Mouse (Mus musculus): ENCODE measurements around the gene Nrxn1. TPM values are rescaled to one million over a fixed set of nuclear protein-coding genes. Genes with fewer than 3 reads are reported as not detected.
A peak's percentile ranks its signal among the peaks of the same experiment; 100 is the strongest.

Gene Nrxn1
- total RNA-seq, 2 experiments from 2014 or later, result 2.1 to 3.9 TPM

DNA sequence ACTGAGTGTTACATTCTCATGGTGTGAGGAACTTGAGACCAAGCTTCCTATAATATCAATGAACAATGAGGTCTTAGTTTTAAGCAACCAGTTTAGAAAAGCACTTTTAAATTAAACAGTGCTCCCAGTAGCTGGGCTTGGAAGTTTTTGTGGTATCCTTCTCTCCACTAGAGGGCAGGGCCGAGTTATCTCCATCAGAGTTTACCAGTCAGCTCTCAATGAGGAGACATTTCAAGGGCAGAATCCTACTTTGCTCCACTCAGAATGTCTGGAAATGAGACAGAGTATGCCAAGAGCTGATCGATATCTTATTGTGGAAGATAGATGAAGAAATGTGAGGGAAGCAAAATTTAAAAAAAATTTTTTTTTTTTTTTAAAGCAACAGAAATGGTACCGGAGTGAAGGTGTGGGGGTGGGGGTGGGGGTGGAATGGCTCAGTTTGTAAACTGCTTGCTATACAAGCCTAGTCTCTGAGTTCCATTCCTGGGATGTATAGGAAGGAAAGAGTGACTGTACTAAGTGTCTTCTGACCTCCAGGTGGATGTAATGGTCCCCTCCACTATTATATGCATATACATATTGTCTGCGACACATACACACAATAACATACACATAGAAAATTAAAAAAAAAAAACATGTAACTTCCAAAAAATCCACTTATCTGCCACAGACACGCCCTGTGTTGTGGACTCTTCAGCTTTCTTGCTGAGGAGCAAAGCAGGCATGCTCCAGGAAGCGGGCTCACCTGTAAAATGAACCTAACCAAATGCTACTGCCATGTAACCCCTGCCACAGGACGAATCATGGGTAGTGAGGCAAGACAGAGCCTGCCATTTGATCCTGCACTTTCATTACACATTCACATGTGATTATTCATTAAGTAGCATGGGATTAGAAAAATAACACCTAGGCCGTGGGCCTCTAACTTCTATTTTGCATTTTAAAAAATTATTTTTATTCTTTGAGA is 283.4 kb downstream of the Nrxn1 start:
- peak; percentile 45 for DNase-seq

DNA sequence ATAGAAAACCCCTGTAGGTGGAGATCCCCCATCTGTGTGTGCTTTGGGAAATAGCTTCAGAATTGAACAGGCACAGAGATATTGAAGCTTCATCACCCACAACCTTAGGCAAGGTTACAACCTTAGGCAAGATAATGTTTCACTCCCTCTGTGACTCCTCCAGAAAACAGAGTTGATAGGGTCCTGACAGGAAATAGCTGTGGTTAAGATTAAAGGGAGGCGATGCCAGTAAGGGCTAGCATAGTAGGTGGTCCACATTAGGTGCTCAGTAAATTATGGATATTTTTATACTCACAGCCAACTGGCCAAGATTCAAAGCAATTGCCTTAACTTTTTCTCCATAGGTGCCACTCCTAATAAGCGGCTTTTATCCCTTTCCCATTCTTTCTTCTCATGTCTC is 284.6 kb downstream of the Nrxn1 start:
- no peak for DNase-seq

DNA sequence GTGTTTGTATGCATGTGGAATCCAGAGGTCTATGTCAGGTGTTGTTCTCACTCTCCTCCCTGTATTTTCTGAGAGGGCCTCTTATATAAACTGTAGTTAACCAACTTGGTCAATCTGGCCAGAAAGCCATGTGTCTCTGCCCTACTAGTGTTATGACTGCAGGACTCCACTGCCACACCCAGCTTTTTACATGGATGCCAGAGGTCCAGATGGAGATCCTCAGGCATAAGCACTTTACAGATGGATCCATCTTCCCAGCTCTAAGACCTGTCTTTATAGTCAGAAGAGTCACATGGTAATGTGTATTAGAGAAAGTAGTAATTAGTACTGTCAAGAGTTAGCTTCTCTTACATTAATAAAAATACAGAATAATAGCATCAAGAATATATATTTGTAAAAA is 285.7 kb downstream of the Nrxn1 start:
- DNase-seq, result no peak

DNA sequence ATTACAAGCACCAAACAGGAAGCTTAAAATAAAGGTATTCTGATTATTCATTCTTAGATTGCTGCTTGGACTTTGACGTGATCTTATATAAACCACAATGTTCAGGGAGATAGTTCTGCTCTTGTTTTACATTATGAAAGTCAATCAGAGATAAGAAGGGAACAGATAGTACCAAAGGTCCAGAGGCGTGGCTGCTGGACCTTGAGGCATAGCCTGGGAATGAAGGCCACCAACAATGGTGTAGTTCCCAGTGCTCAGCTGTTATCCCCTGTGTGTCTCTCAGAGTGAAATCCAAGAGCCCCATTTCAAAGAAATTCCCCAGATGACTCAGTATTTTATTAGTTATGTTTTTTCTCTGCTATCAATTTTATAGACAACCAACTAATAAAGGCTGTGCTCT is 294.2 kb downstream of the Nrxn1 start:
- DNase-seq, result no peak

DNA sequence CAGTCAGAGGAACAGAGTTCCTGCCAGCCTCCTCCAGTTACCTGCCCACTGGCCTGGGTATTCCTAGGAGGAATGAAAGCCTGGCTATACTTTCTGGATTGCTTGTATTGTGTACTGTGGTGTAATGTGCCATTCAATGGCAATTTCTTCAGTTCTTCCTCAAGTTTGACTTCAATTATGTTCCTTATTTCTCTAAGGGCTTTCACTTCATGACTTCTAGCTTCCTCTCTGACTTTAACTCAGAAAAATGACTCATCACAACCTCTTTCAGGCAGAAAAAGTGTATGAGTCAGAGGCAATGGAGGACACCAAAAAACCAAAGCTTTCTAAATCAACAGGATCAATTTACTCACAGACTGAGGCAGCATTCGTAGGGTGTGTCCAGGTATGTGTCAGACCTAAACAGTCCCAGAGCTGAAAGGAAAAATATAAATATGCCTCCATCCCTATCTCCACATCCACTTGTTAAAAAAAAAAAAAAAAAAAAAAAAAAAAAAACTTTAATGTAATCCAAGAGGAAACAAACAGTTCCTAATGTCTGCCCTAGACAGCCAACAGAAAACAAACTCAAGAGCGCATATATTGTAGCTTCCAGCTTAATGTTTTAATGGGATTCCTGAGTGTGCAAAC is 295.1 kb downstream of the Nrxn1 start:
- no peak for DNase-seq

DNA sequence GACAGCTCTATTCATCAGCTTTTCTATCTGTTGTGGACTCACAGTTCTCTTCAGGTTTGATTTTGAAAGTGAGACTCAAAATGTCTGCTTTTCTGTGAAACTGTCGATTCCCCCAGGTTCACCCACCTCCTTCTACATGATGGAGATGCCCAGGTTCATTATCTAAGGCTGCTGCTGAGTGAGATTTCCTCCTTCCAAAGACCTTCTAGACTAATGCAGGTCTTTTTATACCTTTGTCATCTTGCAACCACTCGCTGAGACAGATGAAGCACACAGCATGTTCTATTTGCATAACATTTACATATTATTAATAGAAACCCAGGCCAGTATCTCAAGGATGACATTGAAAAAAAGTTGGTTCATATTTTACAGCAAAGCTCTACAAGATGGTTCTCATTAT is 295.9 kb downstream of the Nrxn1 start:
- DNase-seq, result no peak

DNA sequence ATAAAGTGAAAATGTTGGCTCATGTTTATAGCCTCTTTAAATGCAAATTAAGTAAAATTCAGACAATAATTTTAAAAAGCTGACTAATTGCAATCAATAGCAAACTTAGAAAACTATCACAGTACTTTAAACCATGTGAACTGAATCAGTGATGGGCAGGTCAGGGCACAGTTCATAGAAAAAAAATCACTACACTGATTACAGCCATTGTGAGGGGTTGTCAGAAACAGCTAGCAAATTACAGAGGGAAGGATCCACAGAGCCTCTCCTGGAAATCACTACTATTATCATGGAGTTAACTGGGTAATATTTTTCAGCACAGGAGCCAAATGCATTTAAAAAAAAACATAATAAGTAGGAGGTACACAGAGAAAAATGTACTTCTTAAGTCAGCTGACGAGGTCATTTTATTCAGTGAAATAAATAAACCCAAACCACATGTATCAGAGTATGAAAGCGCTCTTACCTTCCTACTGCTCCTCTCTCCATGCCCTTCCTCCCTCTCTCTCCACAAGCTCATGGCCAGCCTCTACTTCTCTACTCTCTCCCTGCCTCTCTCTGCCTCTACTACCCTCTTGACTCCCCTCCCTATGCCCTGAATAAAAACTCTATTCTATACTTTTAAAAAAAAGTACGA is 304.3 kb downstream of the Nrxn1 start:
- no peak for DNase-seq

DNA sequence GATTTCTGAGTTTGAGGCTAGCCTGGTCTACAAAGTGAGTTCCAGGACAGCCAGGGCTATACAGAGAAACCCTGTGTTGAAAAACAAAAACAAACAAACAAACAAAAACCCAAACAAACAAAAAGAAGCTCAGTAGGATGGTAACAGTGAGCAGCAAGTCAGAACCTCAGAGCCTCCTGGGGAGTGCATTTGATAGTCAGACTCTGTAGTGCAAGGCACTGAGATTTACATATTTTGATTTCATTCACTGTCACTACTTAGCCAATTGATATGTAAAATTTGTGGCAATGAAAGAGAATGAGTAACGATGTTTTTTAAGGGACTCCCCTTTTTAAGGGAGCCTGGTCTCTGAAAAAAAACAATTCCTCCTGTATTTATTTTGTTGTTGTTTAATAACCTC is 304.8 kb downstream of the Nrxn1 start:
- no peak for DNase-seq

DNA sequence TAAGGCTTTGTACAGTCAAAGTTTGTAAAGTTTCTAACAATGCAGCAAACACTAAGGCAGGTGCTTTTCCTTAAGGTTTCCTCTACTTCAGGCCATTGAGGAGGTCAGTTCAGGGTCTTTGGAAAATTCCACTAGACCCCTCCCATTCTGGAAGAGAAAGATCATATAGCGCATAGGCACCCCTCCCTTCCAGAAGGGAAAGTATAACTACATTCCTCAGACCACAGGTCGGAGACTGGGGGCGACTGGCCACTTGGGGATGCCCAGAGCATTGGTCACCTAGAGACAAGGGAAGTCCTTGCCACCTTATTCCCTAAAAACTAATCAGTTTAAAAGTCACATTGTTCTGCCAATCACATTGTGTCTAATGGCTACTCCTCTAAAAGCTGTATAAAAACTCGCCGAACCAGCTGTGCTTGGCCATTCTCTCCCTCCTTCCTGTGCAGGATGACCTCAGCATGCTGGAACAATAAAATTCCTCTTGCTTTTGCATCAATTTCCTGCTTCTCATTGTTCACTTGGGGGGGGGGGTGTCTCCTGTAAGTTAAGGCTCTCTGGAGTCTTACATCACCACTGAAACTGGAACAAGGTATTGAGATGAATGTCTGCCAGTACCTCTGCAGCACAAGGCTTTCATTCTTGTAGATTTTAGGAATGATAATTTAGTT is 305.6 kb downstream of the Nrxn1 start:
- no peak for DNase-seq

DNA sequence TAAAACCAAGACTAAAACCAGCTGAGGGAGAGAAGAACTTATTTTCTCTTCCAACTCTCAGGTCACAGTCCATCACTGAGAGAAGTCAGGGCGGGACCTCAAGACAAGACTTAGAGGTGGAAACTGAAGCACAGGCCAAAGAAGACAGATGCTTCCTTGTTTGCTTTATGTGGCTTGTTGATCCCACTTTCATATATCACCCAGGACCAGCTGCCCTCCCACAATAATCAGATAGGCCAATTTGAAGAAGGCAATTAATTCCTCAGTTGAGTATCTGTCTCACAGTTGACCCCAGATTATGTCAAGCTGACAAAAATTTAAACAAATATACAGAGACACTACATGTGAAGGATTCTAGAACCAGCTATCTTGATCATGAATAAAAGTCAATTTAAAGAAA is 312.4 kb downstream of the Nrxn1 start:
- no peak for DNase-seq

DNA sequence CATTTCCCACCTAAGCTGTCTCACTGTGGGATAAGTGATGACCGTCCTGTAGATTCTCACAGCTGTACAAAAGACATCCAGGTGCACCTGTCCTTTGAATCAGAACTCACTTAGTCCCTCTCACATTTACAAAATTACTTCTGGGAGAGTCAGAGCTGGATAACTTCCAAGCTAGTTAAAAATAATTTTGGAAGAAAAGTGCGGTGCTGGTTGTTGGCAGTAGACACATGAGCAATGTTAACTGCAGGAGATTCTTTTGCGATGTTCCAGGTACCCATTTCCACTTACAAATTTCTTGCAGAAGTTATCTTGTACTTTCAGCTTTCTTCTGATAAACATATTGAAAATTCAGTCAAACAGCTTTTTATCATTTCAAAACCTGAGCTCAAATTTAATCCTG is 317.5 kb downstream of the Nrxn1 start:
- no peak for DNase-seq

DNA sequence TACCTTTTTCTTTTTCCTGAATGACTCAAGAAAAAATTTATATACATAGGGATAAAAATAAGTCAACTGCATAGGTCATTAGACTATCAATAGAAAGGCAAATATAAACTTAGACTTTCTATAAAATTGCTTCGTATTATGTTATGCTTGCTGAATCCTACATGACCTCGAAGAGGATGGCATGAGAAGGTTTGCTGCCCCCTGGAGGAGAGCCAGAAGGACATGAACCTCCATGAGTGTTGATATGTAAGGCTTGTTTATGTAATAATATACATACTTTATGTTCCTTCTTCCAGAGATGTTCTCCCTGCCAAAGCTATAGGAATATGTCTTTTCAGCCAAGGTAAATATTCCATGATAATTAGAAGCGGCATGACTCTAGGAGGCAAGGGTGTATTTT is 319.6 kb downstream of the Nrxn1 start:
- DNase-seq, result no peak

DNA sequence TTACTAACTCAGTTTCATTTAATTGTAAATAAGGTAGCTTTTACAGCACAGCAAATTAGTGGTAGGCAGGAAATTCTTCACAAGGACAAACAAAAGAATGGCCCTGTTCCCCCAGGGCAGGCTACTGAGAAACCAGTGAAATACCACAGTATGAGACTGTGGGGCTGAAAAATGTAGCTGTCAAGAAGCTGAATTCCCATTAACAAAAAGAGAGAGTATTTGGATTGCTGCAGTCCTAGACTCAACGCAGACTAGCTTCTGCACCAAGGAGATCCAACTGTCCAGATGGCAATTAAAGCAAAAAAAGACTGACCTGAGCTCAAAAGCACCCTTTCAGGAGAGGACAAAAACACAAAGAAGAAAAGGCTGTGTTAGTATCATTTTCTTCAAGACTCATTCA is 324.7 kb downstream of the Nrxn1 start:
- DNase-seq, result no peak

DNA sequence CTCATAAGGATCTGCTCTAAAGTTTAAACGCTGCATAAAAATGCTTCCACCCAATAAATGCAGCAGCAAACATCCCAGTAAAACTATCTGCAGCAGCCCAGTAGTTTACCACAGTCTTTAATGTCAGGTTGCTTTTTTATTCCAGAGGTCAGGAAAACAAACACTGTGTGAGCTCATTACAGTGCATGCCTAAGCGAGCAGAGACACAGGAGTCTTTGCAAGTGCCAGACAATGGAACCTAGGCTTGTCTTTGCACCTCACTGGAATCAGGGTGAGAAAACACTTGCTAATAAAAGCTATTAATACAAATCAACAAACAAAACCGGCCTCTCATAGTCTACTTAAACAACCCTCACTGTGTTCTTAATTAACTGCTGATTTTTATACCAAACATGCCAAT is 365.7 kb downstream of the Nrxn1 start:
- no peak for DNase-seq

DNA sequence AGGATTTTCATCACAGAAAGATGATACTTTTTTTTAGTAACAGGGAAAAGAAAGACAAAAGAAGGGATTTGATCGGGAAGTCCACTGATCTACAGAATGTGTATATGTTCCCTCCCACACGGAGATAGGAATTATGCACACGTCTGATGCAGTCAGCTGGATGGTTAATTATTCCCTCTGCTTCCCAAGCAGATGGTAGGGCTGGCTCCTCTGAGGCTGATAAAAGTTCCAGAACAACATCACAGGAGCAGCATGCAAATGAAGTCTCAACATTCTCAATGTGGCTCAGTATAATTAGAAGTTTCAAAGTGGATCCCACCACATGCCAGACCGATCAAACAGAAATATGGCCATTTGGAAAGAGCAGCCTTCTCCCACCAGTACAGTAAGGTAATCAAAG is 388.1 kb downstream of the Nrxn1 start:
- no peak for DNase-seq

DNA sequence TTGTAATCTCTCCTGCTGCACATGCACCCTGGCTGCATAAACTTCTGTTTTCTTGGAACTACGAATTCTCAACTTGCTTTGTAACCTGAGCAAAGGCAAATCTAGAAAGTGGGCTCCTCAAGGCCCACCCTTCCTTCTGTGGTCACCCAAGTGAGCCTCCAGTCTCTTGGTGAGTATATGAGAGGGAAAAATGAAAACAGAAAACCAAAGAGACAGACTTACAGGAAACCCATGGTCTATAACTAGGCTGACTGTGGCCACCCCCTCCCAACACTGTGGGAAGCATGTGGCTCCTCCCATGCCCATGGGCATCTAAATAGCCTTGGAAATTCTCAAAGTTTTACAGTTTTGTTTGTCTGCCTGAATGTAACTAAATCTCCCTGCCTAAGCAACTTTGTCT is 390.2 kb downstream of the Nrxn1 start:
- DNase-seq, result no peak

DNA sequence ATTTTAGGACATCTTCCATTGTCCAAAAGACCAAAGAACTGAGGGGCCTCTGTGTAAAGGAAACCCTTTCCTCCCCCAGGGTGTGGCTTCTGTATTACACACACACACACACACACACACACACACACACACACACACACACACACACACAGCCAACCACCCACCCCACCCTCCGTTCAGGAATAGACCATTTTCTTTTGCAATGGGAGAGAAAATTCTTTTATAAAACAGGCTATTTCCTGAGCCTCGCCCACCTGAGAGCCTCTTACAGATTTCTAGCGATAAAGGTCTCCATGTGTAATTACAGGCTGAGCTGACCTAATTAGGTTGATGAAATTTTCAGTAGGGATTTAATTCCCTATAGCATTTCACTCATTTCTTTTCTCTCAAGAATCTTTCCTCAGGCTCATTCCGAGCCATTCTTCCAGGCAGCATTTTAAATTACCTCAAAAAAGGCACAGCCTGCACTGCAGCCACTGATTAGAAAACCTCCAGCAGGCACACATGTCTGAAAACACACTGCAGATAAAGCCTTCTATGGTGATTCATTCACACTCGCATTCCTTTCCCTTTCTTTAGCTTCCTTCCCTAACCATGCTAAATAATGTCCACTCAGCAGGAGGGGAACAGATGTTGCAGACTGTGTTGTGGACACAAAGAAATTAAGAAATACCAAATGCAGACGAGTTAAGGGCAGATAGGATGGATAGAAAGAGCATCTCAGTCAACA is 396.6 kb downstream of the Nrxn1 start:
- DNase-seq, result no peak

DNA sequence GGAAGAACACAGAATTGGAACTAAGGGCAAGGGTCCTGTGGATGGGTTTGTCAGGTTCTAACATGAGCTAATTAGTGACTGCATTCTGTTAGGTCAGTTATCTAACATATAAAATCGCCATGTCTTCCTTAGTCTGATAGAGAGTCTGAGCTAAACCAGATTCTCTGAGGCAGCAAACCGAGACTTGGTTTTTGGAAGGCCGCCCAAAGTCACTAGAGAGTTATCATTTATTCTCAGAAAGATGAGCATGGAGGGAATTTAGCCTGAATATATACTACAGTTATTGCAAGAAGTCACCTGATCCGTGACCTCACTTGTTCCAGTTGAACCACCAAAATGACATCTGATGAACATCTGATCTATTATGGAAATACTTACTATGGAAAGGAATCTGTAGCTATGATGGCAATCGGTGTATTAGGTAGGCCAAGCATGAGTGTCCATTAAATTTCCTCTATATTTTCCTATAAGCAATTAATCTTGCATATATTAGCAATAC is 397.7 kb downstream of the Nrxn1 start:
- DNase-seq, result no peak

DNA sequence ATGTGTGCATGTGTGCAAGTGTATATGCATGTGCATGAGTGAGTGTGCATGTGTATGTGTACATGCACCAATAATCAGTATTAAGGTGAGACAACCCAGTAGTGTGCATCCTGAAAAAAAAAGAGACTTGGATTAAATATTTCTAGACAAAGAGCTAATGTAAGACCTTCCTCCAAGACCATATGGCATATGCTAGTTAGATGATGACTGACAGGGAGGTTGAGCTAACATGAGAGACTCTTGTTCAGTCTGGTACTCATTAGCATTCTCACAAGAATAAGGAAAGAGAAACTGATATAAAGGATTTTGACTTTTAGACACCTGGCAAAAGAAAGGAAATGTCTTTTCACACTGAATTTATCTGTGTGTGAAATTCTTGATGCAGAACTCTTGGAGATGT is 408.7 kb downstream of the Nrxn1 start:
- DNase-seq, result no peak

DNA sequence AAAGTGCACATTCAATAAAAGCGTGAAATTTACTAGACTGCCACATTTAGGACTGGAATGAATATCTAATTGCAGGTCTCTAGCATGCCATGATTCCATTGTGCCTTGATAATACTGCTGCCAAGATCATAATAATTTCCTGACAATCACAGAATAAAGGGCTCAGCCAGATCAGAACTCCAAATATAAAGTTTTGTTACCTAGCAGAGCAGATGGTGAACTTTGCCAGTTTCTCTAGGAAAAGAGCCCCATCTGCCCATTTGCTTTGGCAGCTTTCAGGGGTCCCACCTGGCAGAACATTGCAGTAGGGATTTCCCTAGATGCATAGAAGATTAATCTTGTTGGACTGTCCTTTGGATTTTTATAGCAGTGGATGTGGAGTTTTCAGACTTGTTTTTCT is 411.9 kb downstream of the Nrxn1 start:
- DNase-seq, result no peak

DNA sequence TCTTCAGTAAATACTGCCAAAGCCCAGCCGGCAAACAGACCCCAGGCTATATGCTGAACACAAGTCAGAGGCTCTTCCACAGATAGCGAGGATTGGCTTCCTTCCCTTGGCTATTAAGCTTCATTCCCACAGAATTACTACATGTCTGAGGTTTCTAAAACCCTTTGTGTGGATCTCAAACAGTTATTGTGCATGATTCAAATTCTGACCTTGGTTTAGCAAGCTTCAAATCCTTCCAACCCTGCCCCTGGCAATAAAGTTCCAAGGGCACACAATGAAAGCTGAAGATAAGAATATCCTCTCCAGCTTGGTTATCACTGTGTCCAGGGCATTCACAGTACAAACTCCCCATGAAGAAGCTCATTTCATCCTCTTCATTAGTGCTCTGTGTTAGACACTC is 416.2 kb downstream of the Nrxn1 start:
- DNase-seq, result no peak

DNA sequence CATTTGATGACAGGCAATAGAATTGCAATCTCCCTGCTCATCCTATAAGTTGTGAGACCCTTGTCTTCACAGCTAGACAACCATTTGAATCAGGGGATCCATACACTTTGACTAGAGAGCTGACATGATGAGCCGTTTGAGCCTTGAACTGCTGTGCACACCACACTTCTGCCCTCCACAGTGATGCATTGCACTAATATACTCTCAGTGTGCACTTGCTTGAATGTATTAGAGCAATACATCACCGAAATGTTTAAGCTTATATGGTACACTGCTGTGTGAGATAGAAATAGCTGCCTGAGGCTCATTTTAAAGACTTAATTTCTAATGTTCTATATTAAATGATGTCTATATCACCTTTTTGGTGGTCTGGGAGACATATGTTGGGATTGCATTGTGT is 430.6 kb downstream of the Nrxn1 start:
- no peak for DNase-seq

Measured in gastrocnemius, postnatal 10 days (tissue).